Mouse (Mus musculus): ENCODE results near the gene Il11.
"Not testable (repeated sequence)": the region's sequence is repeated elsewhere in the genome, so short reads cannot be mapped to it uniquely, and the experiment has no call there.

Gene Il11

GRCm38 (mm10) chr7:4782759-4783158 lies at the start of gene Il11, which contains the start of gene Tmem190:
TSS of gene Il11 (minus strand) at chr7:4782859.
TSS of gene Tmem190 (plus strand) at chr7:4782937.
- DNase-seq, result no peak

GRCm38 (mm10) chr7:4830476-4830875 lies 47.8 kb upstream of the Il11 start:
- DNase-seq, result peak; percentile 32

- DNase-seq, result no peak
Observed at GRCm38 (mm10) chr7:4825365-4825764, 42.7 kb upstream of the Il11 start.

- DNase-seq, result no peak
Observed at GRCm38 (mm10) chr7:4822162-4822907, 39.7 kb upstream of the Il11 start.

- DNase-seq, result no peak
Observed at GRCm38 (mm10) chr7:4821690-4822089, 39.0 kb upstream of the Il11 start.

GRCm38 (mm10) chr7:4820925-4821324 lies 38.3 kb upstream of the Il11 start:
- DNase-seq, result not testable (repeated sequence)

- DNase-seq, result no peak
Observed at GRCm38 (mm10) chr7:4816559-4816958, 33.9 kb upstream of the Il11 start.

GRCm38 (mm10) chr7:4813105-4813791 lies 30.6 kb upstream of the Il11 start:
- no peak for DNase-seq

- peak; percentile 100 for DNase-seq
Observed at GRCm38 (mm10) chr7:4812303-4813104, 29.8 kb upstream of the Il11 start, which contains the start of gene Ube2s. TSS of gene Ube2s (minus strand) at chr7:4812590.

GRCm38 (mm10) chr7:4811842-4812302 lies 29.2 kb upstream of the Il11 start:
- peak; percentile 50 for DNase-seq

GRCm38 (mm10) chr7:4811131-4811530 lies 28.5 kb upstream of the Il11 start:
- DNase-seq, result not testable (repeated sequence)

GRCm38 (mm10) chr7:4806716-4807115 lies 24.1 kb upstream of the Il11 start:
- peak; percentile 54 for DNase-seq

GRCm38 (mm10) chr7:4802247-4802646 lies 19.6 kb upstream of the Il11 start:
- no peak for DNase-seq

- DNase-seq, result peak; percentile 44
Observed at GRCm38 (mm10) chr7:4795767-4796433, 13.2 kb upstream of the Il11 start.

GRCm38 (mm10) chr7:4794631-4795168 lies 12.0 kb upstream of the Il11 start:
- DNase-seq, result no peak

GRCm38 (mm10) chr7:4793674-4794073 lies 11.0 kb upstream of the Il11 start:
- no peak for DNase-seq

- not testable (repeated sequence) for DNase-seq
Observed at GRCm38 (mm10) chr7:4793248-4793647, 10.6 kb upstream of the Il11 start.

GRCm38 (mm10) chr7:4792278-4793212 lies 9.9 kb upstream of the Il11 start, which contains the start of gene Rpl28:
TSS of gene Rpl28 (plus strand) at chr7:4792874.
- peak; percentile 99 for DNase-seq

- no peak for DNase-seq
Observed at GRCm38 (mm10) chr7:4789436-4789935, 6.8 kb upstream of the Il11 start, which contains the start of gene Tmem238. TSS of gene Tmem238 (minus strand) at chr7:4789656.

Measured in embryo, embryonic 11 days (tissue).